Mouse (Mus musculus) bone marrow macrophage, adult 2 months (primary cell): ENCODE results near the gene Plekhg1. TPM values are rescaled to one million over a fixed set of nuclear protein-coding genes. Genes with fewer than 3 reads are reported as not detected.

Experiments
- H3K27ac ChIP-seq: 2 replicates; pipeline ENCODE4 v1.5.1; 2012; ENCODE audit warnings: low read depth, low read length; ENCODE audit not compliant: insufficient read depth
- H3K4me1 ChIP-seq: 2 replicates; pipeline ENCODE4 v1.6.1; 2012; ENCODE audit warnings: low read length; ENCODE audit not compliant: control insufficient read depth, insufficient read depth
- H3K4me3 ChIP-seq: 2 replicates; pipeline ENCODE4 v1.5.1; 2012; ENCODE audit warnings: mild to moderate bottlenecking, low read length, moderate library complexity; ENCODE audit not compliant: insufficient read depth
- CTCF ChIP-seq: IDR thresholded peaks from 2 replicates; pipeline ENCODE4 v1.5.1; 2012; ENCODE audit warnings: low read depth, mild to moderate bottlenecking, low read length, moderate library complexity
- POLR2A ChIP-seq: IDR thresholded peaks from 2 replicates; pipeline ENCODE4 v1.6.1; 2012; ENCODE audit warnings: mild to moderate bottlenecking, low read depth, low read length, borderline replicate concordance
- polyA plus RNA-seq: library from polyadenylated mRNA; stranded (reverse); fragments of >200 nt; gene quantifications from 2 replicates; pipeline ENCODE4 v1.2.4, GENCODE M21; 2012; ENCODE audit not compliant: missing spikeins, insufficient read depth, insufficient read length

Plekhg1 gene
- polyA plus RNA-seq, 1 experiment: 5.5 TPM

GRCm38 (mm10) chr10:3920368-3921152, 180.4 kb downstream of the Plekhg1 start:
- TF ChIP-seq POLR2A: no peak
- TF ChIP-seq CTCF: no peak
- H3K4me1 ChIP-seq: no peaks in the 10 kb centered on the region
- H3K4me3 ChIP-seq: no peak overlapping the region

GRCm38 (mm10) chr10:3928008-3928545, 187.9 kb downstream of the Plekhg1 start:
- no peak overlapping the region for H3K27ac ChIP-seq
- H3K4me1 ChIP-seq: no peaks in the 10 kb centered on the region
- TF ChIP-seq CTCF: no peak
- TF ChIP-seq POLR2A: no peak
- H3K4me3 ChIP-seq: no peak overlapping the region

More at GRCm38 (mm10) chr10:3920368-3921152, 180.4 kb downstream of the Plekhg1 start:
- H3K27ac ChIP-seq: no peak overlapping the region

GRCm38 (mm10) chr10:3931831-3932230, 191.7 kb downstream of the Plekhg1 start:
- Histone ChIP-seq H3K27ac (no peak overlapping the region), H3K4me1 (no peaks in the 10 kb centered on the region), H3K4me3 (no peak overlapping the region)
- no peak for TF ChIP-seq CTCF
- no peak for TF ChIP-seq POLR2A

- no peak overlapping the region for H3K4me3 ChIP-seq
- no peak overlapping the region for H3K27ac ChIP-seq
- peaks cover 4% of the 10 kb centered on the region for H3K4me1 ChIP-seq
- TF ChIP-seq CTCF: no peak
Observed at GRCm38 (mm10) chr10:3933311-3933940, 193.3 kb downstream of the Plekhg1 start.

- TF ChIP-seq POLR2A: no peak
- TF ChIP-seq CTCF: no peak
- Histone ChIP-seq H3K27ac (no peak overlapping the region), H3K4me3 (no peak overlapping the region), H3K4me1 (peaks cover 4% of the 10 kb centered on the region)
Observed at GRCm38 (mm10) chr10:3936864-3937263, 196.7 kb downstream of the Plekhg1 start.

- Histone ChIP-seq H3K4me1 (peaks cover 4% of the 10 kb centered on the region), H3K4me3 (no peak overlapping the region), H3K27ac (no peak overlapping the region)
- TF ChIP-seq CTCF: no peak
- TF ChIP-seq POLR2A: no peak
Observed at GRCm38 (mm10) chr10:3939895-3940595, 199.9 kb downstream of the Plekhg1 start.

- Histone ChIP-seq H3K4me1 (peaks cover 4% of the 10 kb centered on the region), H3K4me3 (no peak overlapping the region), H3K27ac (no peak overlapping the region)
- TF ChIP-seq POLR2A (no peak), CTCF (no peak)
Observed at GRCm38 (mm10) chr10:3940596-3940975, 200.4 kb downstream of the Plekhg1 start.

GRCm38 (mm10) chr10:3941054-3941757, 201.0 kb downstream of the Plekhg1 start:
- H3K4me1 ChIP-seq: peaks cover 4% of the 10 kb centered on the region
- no peak overlapping the region for H3K4me3 ChIP-seq
- no peak overlapping the region for H3K27ac ChIP-seq
- TF ChIP-seq CTCF: no peak
- TF ChIP-seq POLR2A: no peak

GRCm38 (mm10) chr10:3942289-3942688, 202.1 kb downstream of the Plekhg1 start:
- no peak overlapping the region for H3K4me3 ChIP-seq
- H3K4me1 ChIP-seq: no peaks in the 10 kb centered on the region; the same call in 1 of the 2 replicates
- TF ChIP-seq POLR2A: no peak
- TF ChIP-seq CTCF: no peak
- H3K27ac ChIP-seq: no peak overlapping the region
